Mouse (Mus musculus) midbrain, embryonic 13.5 days (tissue): Measurements from ENCODE around the gene Grm6. TPM values are rescaled to one million over a fixed set of nuclear protein-coding genes. Genes with fewer than 3 reads are reported as not detected.

Experiments used
- polyA plus RNA-seq: library from polyadenylated mRNA; unstranded; fragments of >200 nt; fragmentation: Nextera tagmentation; extraction: Ambion mirVana; gene quantifications from 2 replicates; pipeline ENCODE4 v1.2.1, GENCODE M21; 2015

Grm6 gene
- polyA plus RNA-seq, 1 experiment from 2014 or later = 0.08 TPM

Other genes starting within 250 kb of the Grm6 start
- 1.6 and 1.9 TPM in 2 replicates for gene Adamts2, start 248.6 kb upstream of the Grm6 start, polyA plus RNA-seq
- 54.6 and 55.4 TPM in 2 replicates for gene Zfp354c, start 23.0 kb upstream of the Grm6 start, polyA plus RNA-seq
- 1.2 and 1.4 TPM in 2 replicates for gene Zfp879, start 9.1 kb upstream of the Grm6 start, polyA plus RNA-seq
- gene Zfp454, start 37.0 kb downstream of the Grm6 start, polyA plus RNA-seq = 16.7 TPM in 2 replicates
- gene Zfp2, start 65.5 kb downstream of the Grm6 start, polyA plus RNA-seq = 51.9 and 53.2 TPM in 2 replicates
- 2.9 TPM in 2 replicates for gene Zfp354b, start 80.9 kb downstream of the Grm6 start, polyA plus RNA-seq
- not detected in 2 replicates for gene 4933414I15Rik, start 93.1 kb downstream of the Grm6 start, polyA plus RNA-seq
- not detected in 2 replicates for gene Prop1, start 103.1 kb downstream of the Grm6 start, polyA plus RNA-seq
- gene Olfr1378, start 115.8 kb downstream of the Grm6 start, polyA plus RNA-seq = not detected in 2 replicates
- not detected in 2 replicates for gene Olfr1377, start 131.3 kb downstream of the Grm6 start, polyA plus RNA-seq
- not detected in 2 replicates for gene Olfr51, start 152.9 kb downstream of the Grm6 start, polyA plus RNA-seq
- gene Olfr54, start 163.6 kb downstream of the Grm6 start, polyA plus RNA-seq = not detected in 2 replicates
- gene Olfr1375, start 197.4 kb downstream of the Grm6 start, polyA plus RNA-seq = not detected in 2 replicates
- 11.3 and 11.6 TPM in 2 replicates for gene Zfp354a, start 208.6 kb downstream of the Grm6 start, polyA plus RNA-seq